Comparison of ENCODE assay signal across 11 mouse cellular contexts in the genomic region with DNA sequence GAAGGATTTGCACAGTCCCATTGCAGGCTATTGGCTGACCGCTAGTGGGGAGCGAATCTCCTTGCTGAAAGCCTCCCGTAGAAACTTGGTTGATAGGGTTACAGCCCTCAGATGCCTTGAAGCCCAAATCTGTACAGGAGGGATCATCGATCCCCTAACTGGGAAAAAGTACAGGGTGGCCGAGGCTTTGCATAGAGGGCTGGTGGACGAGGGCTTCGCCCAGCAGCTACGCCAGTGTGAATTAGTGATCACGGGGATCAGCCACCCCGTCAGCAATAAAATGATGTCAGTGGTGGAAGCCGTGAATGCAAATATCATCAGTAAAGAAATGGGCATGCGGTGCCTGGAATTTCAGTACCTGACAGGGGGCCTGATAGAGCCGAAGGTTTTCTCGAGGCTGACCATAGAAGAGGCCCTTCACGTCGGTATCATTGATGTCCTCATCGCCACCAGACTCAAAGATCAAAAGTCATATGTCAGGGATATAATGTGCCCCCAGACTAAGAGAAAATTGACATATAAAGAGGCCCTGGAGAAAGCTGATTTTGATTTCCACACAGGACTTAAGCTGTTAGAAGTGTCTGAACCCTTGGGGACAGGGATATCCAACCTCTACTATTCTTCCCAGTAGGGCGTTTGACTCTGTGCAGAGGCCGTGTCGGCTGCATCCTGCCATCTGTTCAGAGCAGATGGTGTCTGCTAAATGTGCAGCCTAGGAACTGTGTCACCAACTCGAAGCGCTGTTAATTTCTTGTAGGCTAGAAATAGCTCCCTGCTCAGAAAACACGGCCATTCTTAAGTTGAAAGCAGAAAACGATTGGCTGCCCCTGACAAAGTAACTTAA.
DNase-seq lines count a peak whose midpoint lies in the region; ATAC-seq and TF ChIP-seq lines count a peak whose summit lies in the region.
"Had no signal": no experiment of that assay in that cellular context is flagged by ENCODE, and none has a peak within 500 bp of the region (broad histone marks: within the 10 kb centered on the region; RNA-seq: fewer than 3 reads in every experiment).

No protein-coding gene starts in this region.

- intact Hi-C loops in heart, postnatal 25 days (cut with DNase I), result no loop called here
- intact Hi-C loops in gastrocnemius, postnatal 36 days (cut with DNase I), result no loop called here

- TF ChIP-seq POLR2A in thymus, adult 2 months (IDR thresholded peaks at IDR 0.05; ENCODE audit: control insufficient read depth, extremely low read depth, insufficient read depth, low read length, poor library complexity), result no peak

- H3K27me3 ChIP-seq in thymus, adult 2 months (ENCODE audit: control insufficient read depth, insufficient read depth, low read length), result no peaks in the 10 kb centered on the region
- no peaks in the 10 kb centered on the region for H3K27me3 ChIP-seq in forebrain, embryonic 16.5 days (replicated peaks; ENCODE audit: control insufficient read depth, insufficient read depth, low read length)
- H3K27me3 ChIP-seq in midbrain, embryonic 13.5 days, result no peaks in the 10 kb centered on the region
- H3K27me3 ChIP-seq: CH12.LX had no signal

- peak; percentile 5 for DNase-seq in thymus, postnatal 0 days (ENCODE audit: low spot score)
- DNase-seq in thymus, adult 2 months, result no peak
- DNase-seq in thymus, postnatal 4 days, result peak; percentile 45
- no peak for DNase-seq in heart, postnatal 25 days (ENCODE audit: low spot score)
- no peak for DNase-seq in gastrocnemius, postnatal 36 days
- DNase-seq in kidney, adult 9 months, result no peak
- DNase-seq: kidney, adult 11 months had no signal

- peak; percentile 82 for ATAC-seq in forebrain, embryonic 16.5 days
- ATAC-seq in midbrain, embryonic 13.5 days, result peak; percentile 89

- WGBS in thymus, adult 2 months, result 93% methylated on average over 24 of the region's 24 CpGs
- 74% methylated on average over 24 of the region's 24 CpGs for WGBS in forebrain, embryonic 16.5 days
- WGBS in midbrain, embryonic 13.5 days, result 44% methylated on average over 24 of the region's 24 CpGs

- H3K4me1 ChIP-seq in thymus, adult 2 months (replicated peaks; ENCODE audit: control insufficient read depth, insufficient read depth, low read length), result no peaks in the 10 kb centered on the region
- H3K4me1 ChIP-seq in forebrain, embryonic 16.5 days (replicated peaks; ENCODE audit: control insufficient read depth, insufficient read depth, low read length), result peaks cover 13% of the 10 kb centered on the region
- peaks cover 28% of the 10 kb centered on the region for H3K4me1 ChIP-seq in midbrain, embryonic 13.5 days (replicated peaks)

- no peak overlapping the region for H3K4me2 ChIP-seq in forebrain, embryonic 16.5 days (ENCODE audit: low read length)
- H3K4me2 ChIP-seq in midbrain, embryonic 13.5 days (replicated peaks), result no peak overlapping the region; the same call in 1 of the 2 replicates

- no peaks in the 10 kb centered on the region for H3K36me3 ChIP-seq in thymus, adult 2 months (ENCODE audit: control insufficient read depth, insufficient read depth, low read length)
- H3K36me3 ChIP-seq in forebrain, embryonic 16.5 days (ENCODE audit: control insufficient read depth, insufficient read depth), result peaks cover 23% of the 10 kb centered on the region
- peaks cover 53% of the 10 kb centered on the region for H3K36me3 ChIP-seq in midbrain, embryonic 13.5 days

- H3K9ac ChIP-seq in forebrain, embryonic 16.5 days (replicated peaks; ENCODE audit: low read depth, low read length), result no peak overlapping the region
- 0 out of 2 replicates have a peak overlapping the region, but pooled peaks have one; percentile 21 for H3K9ac ChIP-seq in midbrain, embryonic 13.5 days (replicated peaks)
- H3K9ac ChIP-seq: liver, embryonic 14.5 days had no signal

- H3K9me3 ChIP-seq in forebrain, embryonic 16.5 days (ENCODE audit: control insufficient read depth, low read length), result no peaks in the 10 kb centered on the region
- no peaks in the 10 kb centered on the region for H3K9me3 ChIP-seq in midbrain, embryonic 13.5 days

- H3K4me3 ChIP-seq in thymus, adult 2 months (ENCODE audit: control insufficient read depth, insufficient read depth, low read length), result no peak overlapping the region
- no peak overlapping the region for H3K4me3 ChIP-seq in forebrain, embryonic 16.5 days (replicated peaks; ENCODE audit: low read length)
- no peak overlapping the region for H3K4me3 ChIP-seq in midbrain, embryonic 13.5 days (replicated peaks)

- H3K27ac ChIP-seq in thymus, adult 2 months (ENCODE audit: control insufficient read depth, insufficient read depth, low read length), result no peak overlapping the region
- H3K27ac ChIP-seq in forebrain, embryonic 16.5 days (ENCODE audit: low read length), result no peak overlapping the region
- H3K27ac ChIP-seq in midbrain, embryonic 13.5 days, result peak overlapping the region; percentile 65
- H3K27ac ChIP-seq: liver, embryonic 14.5 days had no signal

- no peak for TF ChIP-seq CTCF in thymus, adult 2 months (IDR thresholded peaks at IDR 0.05; ENCODE audit: borderline replicate concordance, control insufficient read depth, extremely low read depth, insufficient read depth, low read length, poor library complexity)

Comparison
In these comparisons a context has a peak if more than half of its experiments do, and no peak if none do; other contexts are left out.
1. DNase-seq: peak in thymus, postnatal 0 days (single experiment) and thymus, postnatal 4 days (single experiment); none in thymus, adult 2 months (single experiment), heart, postnatal 25 days (single experiment), gastrocnemius, postnatal 36 days (0 of 2) and kidney, adult 9 months (single experiment).